Mouse (Mus musculus) limb, embryonic 12.5 days (tissue): Measurements from ENCODE around the gene Gm10553. TPM values are rescaled to one million over a fixed set of nuclear protein-coding genes. Genes with fewer than 3 reads are reported as not detected.

Source experiments
- polyA plus RNA-seq: library from polyadenylated mRNA; unstranded; fragments of >200 nt; fragmentation: Nextera tagmentation; extraction: Ambion mirVana; gene quantifications from 2 replicates; pipeline ENCODE4 v1.2.1, GENCODE M21; 2016

Gm10553 gene
- polyA plus RNA-seq, 1 experiment from 2014 or later, result not detected

Other genes starting within 250 kb of the Gm10553 start
- 0.19 and 0.23 TPM in 2 replicates for gene Slc16a14, start 165.0 kb upstream of the Gm10553 start, polyA plus RNA-seq
- not detected in 2 replicates for gene A530032D15Rik, start 9.7 kb downstream of the Gm10553 start, polyA plus RNA-seq
- not detected in 2 replicates for gene C130026I21Rik, start 170.4 kb downstream of the Gm10553 start, polyA plus RNA-seq